Mouse (Mus musculus) bone marrow, adult 2 months (tissue): ENCODE data around the gene Rbm47. TPM values are rescaled to one million over a fixed set of nuclear protein-coding genes. Genes with fewer than 3 reads are reported as not detected.

Source experiments
- H3K27ac ChIP-seq: fragments of 200-500 bp; 2 replicates; pipeline ENCODE4 v1.5.1; 2012; ENCODE audit warnings: low read depth, mild to moderate bottlenecking, control low read depth, inconsistent platforms, low read length; ENCODE audit not compliant: control insufficient read depth, poor library complexity, insufficient read depth
- H3K4me1 ChIP-seq: fragments of 200-500 bp; 2 replicates; pipeline ENCODE4 v1.6.1; 2011; ENCODE audit warnings: low read length; ENCODE audit not compliant: control insufficient read depth, insufficient read depth
- H3K4me3 ChIP-seq: fragments of 200-500 bp; replicated peaks from 2 replicates; pipeline ENCODE3; 2011; ENCODE audit warnings: mild to moderate bottlenecking, low read depth, low read length, control low read depth; ENCODE audit not compliant: control insufficient read depth
- CTCF ChIP-seq: fragments of 200-500 bp; IDR thresholded peaks from 2 replicates; pipeline ENCODE4 v1.5.1; 2011; ENCODE audit warnings: low read length, control low read depth; ENCODE audit not compliant: control insufficient read depth, insufficient read depth
- POLR2A ChIP-seq: fragments of 200-500 bp; IDR thresholded peaks from 2 replicates; pipeline ENCODE4 v1.6.1; 2011; ENCODE audit warnings: low read depth, mild to moderate bottlenecking, control low read depth, low read length, borderline replicate concordance; ENCODE audit not compliant: control insufficient read depth
- WGBS: fragments of 180-500 bp; shearing (Covaris S2); methylation state at CpG from one replicate; pipeline ENCODE4 v1.1.7; 2018; 5-methylcytosine and 5-hydroxymethylcytosine counted together
- polyA plus RNA-seq: library from polyadenylated mRNA; stranded (reverse); fragments of >200 nt; gene quantifications from 2 replicates; pipeline ENCODE4 v1.2.4, GENCODE M21; 2011; ENCODE audit warnings: low replicate concordance; ENCODE audit not compliant: missing spikeins, insufficient read depth, insufficient read length

Gene Rbm47
- polyA plus RNA-seq, 1 experiment: 4.9 TPM

DNA sequence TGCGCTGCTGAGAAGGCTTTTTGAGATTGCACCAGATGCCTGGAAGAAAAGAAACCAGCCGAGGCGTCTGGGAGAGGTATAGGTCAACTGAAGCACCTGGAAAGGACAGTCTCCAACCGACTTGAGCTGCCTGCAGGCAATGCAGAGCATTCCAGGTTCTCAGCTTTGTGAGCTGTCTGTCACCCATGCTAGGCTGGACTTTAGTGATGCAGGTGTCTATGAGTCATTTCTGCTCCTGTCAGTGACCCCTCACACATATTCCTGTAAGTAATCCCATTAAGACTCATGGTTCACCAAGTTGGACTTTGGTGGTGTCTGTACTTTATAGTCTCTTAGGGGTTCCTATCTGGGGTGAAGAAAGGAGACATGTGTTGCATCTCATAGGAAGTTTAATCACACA is 31.4 kb downstream of the Rbm47 start:
- Histone ChIP-seq H3K4me3 (no peak overlapping the region), H3K27ac (no peak overlapping the region), H3K4me1 (peaks cover 5% of the 10 kb centered on the region)
- WGBS: 83% methylated on average over 4 of the region's 4 CpGs
- TF ChIP-seq POLR2A (no peak), CTCF (no peak)

DNA sequence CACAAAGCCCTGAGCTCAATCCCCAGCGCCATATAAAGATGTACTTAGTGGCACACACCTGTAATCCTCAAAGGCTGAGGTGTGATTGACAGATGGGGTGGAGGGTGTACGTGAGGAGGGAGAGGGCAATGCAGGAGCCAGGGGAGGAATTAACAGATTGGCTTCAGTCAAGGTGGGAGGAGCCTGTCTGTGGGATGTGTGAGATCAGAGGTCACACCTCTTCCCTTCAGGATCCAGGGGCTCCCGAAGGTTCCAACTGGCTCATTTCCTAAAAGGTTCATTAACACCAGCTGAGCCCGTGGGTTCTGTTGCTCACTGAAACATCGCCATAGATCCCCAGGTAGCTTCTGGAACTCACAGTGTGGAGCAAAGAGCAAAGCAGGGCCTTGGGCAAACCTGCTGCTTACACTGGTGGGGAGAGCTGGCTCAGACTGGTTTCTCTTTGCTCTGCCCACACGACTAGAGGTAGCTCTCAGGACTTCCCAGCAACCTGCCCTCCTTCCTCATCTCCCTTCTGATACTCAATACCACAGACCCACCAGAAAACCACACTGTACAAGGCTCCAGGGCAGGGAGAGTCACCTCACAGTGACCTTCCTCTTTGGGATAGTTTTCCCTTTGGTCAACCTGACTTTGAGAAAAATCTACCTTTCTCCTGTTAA is 33.2 kb downstream of the Rbm47 start:
- peaks cover 5% of the 10 kb centered on the region for H3K4me1 ChIP-seq
- TF ChIP-seq CTCF: no peak
- no peak for TF ChIP-seq POLR2A
- peak overlapping the region; percentile 9; the same call in 1 of the 2 replicates for H3K27ac ChIP-seq
- 37% methylated on average over 6 of the region's 6 CpGs for WGBS
- H3K4me3 ChIP-seq: no peak overlapping the region

- TF ChIP-seq POLR2A: no peak
- no peak for TF ChIP-seq CTCF
- H3K4me3 ChIP-seq: no peak overlapping the region
- H3K4me1 ChIP-seq: peaks cover 5% of the 10 kb centered on the region
- 48% methylated on average over 6 of the region's 6 CpGs for WGBS
- no peak overlapping the region for H3K27ac ChIP-seq
Measured at GRCm38 (mm10) chr5:66139171-66139570, 33.7 kb downstream of the Rbm47 start.

- 25% methylated on average over 10 of the region's 10 CpGs for WGBS
- H3K4me3 ChIP-seq: no peak overlapping the region
- H3K27ac ChIP-seq: no peak overlapping the region
- TF ChIP-seq POLR2A: no peak
- TF ChIP-seq CTCF: no peak
- H3K4me1 ChIP-seq: peaks cover 3% of the 10 kb centered on the region
Measured at GRCm38 (mm10) chr5:66138597-66138996, 34.3 kb downstream of the Rbm47 start.

DNA sequence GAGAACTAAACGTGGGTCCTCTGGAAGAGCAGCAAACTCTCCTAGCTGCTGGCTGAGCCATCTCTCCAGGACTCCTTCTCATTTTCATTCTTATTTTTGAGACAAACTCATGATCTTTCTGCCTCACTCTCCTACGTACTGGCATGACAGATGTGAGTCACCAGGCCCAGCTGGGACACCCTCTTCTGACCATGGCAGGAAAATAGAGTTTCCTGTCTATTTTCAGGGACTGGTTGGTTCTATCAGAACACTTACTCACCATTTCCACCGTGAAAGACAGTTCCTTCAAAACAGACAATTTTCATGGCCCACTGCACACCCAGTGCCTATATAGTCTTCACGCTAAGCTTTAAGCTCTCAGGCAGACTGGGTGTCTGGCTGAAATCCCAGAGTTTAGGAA is 35.7 kb downstream of the Rbm47 start:
- H3K4me1 ChIP-seq: peaks cover 3% of the 10 kb centered on the region
- TF ChIP-seq CTCF (no peak), POLR2A (no peak)
- no peak overlapping the region for H3K27ac ChIP-seq
- 28% methylated on average over 4 of the region's 4 CpGs for WGBS
- no peak overlapping the region for H3K4me3 ChIP-seq

GRCm38 (mm10) chr5:66135853-66136210 is 37.1 kb downstream of the Rbm47 start:
- TF ChIP-seq POLR2A: no peak
- 55% methylated on average over 3 of the region's 3 CpGs for WGBS
- Histone ChIP-seq H3K4me3 (no peak overlapping the region), H3K27ac (no peak overlapping the region), H3K4me1 (peaks cover 3% of the 10 kb centered on the region)

- WGBS: 50% methylated on average over 11 of the region's 11 CpGs
- TF ChIP-seq CTCF: no peak
- no peak for TF ChIP-seq POLR2A
- no peak overlapping the region; the same call in 1 of the 2 replicates for H3K27ac ChIP-seq
Measured at GRCm38 (mm10) chr5:66135161-66135852, 37.6 kb downstream of the Rbm47 start.

DNA sequence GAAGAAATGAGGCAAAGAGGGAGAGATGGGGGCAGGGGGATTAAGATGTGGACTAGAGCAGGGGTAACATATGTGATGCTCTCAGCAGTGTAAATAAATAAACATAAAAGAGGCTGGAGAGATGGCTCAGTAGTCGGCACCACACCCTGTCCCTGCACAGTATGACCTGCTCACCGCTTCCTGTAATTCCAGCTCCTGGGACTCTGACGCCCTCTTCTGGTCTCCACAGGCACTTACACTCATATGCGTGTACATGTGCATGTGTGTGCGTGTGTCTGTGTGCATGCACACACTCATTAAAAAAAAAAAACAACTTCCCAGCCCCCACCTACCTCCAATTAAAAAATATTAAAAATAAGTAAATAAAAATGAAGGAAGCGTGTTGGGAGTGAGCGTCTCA is 38.3 kb downstream of the Rbm47 start:
- H3K4me1 ChIP-seq: peaks cover 1% of the 10 kb centered on the region
- H3K4me3 ChIP-seq: no peak overlapping the region
- no peak for TF ChIP-seq POLR2A
- peak; percentile 27; the same call in 1 of the 2 replicates for TF ChIP-seq CTCF
- WGBS: 85% methylated on average over 7 of the region's 7 CpGs
- no peak overlapping the region for H3K27ac ChIP-seq

More at GRCm38 (mm10) chr5:66135161-66135852, 37.6 kb downstream of the Rbm47 start:
- Histone ChIP-seq H3K4me3 (no peak overlapping the region), H3K4me1 (peaks cover 3% of the 10 kb centered on the region)
